Mouse (Mus musculus): ENCODE measurements around the gene Aip.

Aip gene

DNA sequence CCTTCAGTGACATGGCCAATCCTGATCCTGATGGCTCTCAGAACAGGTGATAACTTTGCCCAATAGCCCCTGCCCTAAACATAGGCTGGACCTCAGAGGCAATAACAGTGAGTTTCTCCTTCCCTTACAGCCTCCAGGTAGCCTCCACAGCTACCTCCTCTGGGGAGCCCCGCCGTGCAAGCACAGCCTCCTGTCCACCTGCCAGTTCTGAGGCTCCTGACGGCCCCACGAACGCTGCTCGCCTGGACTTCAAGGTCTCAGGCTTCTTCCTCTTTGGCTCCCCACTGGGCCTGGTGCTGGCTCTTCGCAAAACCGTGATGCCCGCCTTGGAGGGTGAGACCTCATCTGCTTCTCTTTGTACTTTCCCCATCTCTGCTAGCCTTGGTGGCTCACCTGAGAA, 17.1 kb downstream of the Aip start:
- DNase-seq, result no peak

DNA sequence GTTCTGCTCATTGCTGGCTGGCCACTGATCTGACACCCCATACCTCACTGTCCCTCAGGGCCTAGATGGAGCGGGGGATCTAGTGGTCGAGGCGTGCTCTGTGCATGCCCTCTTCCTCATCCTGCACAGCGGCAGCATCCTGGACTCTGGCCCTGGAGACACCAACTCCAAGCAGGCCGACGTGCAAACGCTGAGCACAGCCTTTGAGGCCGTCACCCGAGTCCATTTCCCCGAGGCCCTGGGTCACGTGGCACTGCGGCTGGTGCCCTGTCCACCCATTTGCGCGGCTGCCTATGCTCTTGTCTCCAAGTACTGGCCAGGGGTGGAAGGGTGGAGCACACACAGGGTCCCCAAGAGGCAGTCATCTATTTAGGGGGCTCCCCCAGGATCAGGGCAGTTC, 19.0 kb downstream of the Aip start:
- no peak for DNase-seq

DNA sequence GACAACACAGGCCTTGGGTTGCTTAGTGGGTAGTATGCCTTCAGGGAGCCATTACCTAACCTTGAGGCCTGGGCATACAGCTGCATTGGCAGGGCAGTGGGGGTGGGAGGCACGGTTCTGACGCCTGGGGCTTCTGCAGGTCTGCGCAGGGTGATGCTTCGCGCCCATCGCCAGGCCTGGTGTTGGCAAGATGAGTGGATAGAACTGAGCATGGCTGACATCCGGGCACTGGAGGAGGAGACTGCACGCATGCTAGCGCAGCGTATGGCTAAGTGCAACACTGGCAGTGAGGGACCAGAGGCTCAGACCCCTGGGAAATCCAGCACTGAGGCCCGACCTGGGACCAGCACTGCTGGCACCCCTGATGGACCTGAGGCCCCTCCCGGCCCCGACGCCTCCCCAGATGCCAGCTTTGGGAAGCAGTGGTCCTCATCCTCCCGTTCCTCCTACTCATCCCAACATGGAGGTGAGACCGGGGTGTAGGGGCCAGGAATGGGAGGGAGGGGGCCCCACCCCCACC, 20.9 kb downstream of the Aip start:
- no peak for DNase-seq

DNA sequence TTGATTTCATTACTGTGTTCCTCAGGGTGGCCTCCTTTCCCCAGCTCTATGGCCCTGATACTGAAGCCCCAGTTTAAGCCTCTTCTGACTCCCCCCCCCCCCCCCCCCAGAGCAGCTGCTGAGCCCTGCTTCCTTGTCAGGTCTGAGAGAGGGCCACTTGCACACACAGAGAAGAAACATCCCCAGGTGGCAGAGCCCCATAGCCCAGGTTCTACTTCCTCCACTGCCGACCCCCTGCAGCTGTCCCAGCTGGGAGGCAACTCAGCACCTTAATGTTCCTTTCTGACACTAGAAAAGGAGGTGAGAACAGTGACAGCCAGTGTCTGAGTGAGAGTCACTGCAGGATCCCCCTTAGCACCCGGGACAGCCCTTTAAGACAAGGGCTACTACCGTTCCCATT, 21.9 kb downstream of the Aip start:
- DNase-seq, result no peak

GRCm38 (mm10) chr19:4103294-4103693, 22.4 kb downstream of the Aip start:
- no peak for DNase-seq

DNA sequence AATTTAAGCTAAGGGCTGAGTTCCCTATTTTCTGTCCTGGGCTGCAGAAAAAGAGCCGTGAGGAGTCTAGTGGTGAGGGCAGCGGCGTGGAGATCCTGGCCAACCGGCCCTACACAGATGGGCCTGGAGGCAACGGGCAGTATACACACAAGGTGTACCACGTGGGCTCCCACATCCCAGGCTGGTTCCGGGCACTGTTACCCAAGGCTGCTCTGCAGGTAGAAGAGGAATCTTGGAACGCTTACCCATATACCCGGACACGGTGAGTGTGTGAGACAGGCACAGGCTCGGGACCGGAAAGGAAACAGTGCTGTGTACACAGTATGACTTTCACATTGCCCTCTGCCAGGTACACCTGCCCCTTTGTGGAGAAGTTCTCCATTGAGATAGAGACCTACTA, 23.0 kb downstream of the Aip start:
- DNase-seq, result peak; percentile 83

DNA sequence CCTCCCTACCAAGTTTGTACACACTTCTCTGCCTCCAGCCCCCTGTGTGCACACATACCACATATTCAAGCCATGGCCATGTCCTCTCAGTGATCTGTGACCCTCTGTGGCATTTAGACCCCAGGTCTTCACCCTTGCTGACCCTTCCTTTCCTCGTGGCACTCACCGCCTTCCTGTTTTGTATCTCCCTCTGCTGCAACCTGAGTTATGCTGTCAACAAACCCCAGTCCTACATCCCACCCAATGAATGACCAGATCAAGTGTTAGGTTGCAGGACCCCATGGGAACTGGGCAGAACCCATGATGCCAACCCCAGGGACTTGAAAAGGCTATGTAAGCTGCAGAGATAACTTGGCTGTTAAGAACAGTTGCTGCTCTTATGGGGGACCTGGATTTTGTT, 23.6 kb downstream of the Aip start:
- peak; percentile 57 for DNase-seq

DNA sequence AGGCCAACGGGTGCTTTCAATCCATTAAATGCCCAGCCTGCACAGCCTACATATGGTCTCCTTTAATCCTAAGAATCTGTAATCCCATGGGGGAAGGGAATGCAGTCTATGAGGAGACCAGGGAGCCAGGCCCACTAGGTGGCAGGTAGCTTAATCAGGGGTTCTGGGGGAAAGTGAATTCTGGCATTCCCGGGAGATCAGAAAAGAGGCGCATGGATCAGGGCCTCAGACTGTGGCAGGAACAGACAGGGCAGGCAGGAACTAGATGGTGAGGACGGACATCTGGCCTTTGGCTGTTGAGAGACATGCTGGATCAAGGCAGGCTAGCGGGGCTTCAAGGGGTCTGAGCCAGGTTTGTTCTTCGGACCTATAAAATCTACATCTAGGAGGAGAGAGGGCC, 24.2 kb downstream of the Aip start:
- peak; percentile 76 for DNase-seq

DNA sequence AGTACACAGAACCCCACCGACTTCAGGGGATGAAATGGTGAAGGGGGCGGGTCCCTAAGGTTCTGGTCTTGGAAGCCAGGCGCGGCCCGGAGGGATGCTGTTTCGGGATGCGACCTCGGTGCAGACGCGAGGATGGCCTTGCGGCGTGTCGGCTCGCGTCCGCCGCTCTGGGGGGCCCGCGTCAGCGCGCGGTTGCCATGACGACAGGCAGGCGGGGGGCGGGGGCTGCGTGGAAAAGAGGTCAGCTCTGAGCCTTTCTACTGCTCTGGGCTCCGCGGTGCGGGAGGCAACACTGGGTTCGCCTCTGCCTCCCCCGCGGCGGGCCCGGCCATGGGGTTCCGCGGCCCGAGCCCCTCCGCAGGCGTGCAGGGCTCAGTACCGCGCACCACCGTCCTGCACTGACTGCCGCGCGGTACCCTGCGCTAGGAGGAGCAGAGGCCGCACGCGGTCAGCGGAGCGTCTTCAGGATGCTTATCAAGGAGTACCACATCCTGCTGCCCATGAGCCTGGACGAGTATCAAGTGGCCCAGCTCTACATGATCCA, 24.9 kb downstream of the Aip start:
- peak; percentile 86 for DNase-seq

- peak; percentile 73 for DNase-seq
Measured at GRCm38 (mm10) chr19:4099837-4100717, 25.6 kb downstream of the Aip start, which contains the start of gene Pitpnm1. Gene Pitpnm1, plus strand, starts transcription at chr19:4099998.

DNA sequence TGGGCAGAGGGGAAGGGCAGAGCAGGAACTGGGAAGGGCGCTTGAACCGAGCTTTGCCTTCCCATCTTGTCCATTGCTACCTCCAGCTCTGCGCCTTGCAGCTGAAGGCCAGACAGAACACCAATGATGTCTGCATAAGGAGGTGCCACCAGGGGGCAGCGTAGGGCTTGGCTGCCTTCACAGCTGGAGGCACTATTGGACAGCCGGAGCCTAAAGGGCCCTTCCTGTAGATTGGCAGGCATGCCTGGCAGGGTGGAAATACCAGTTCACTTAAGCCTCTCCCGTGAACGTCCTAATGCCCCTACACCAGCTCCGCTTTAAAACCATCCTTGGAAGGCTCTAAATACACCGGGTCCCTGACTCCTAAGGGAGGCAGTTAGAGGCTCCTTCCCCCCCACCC, 26.6 kb downstream of the Aip start:
- DNase-seq, result peak; percentile 95

- DNase-seq, result peak; percentile 59
Measured at GRCm38 (mm10) chr19:4098426-4098825, 27.2 kb downstream of the Aip start.

DNA sequence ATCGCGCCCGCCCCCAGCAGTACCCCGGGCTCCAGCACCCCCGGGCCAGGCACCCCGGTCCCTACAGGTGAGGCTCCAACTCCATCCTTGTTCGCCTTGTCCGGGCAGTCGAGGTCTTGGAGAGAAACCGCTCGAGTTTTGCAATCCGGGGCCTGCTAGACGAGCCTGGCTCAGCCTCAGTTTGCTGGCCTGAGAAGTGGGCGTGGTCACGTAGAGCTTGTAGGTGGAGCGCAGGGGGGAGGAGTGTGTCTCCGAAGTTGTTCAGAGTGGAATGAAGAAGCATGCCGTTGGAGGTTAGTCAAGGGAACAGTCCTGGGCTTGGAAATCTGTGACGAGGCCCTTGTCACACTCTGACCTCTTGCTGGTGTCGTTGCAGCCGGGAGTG, 28.2 kb downstream of the Aip start:
- DNase-seq, result peak; percentile 88

DNA sequence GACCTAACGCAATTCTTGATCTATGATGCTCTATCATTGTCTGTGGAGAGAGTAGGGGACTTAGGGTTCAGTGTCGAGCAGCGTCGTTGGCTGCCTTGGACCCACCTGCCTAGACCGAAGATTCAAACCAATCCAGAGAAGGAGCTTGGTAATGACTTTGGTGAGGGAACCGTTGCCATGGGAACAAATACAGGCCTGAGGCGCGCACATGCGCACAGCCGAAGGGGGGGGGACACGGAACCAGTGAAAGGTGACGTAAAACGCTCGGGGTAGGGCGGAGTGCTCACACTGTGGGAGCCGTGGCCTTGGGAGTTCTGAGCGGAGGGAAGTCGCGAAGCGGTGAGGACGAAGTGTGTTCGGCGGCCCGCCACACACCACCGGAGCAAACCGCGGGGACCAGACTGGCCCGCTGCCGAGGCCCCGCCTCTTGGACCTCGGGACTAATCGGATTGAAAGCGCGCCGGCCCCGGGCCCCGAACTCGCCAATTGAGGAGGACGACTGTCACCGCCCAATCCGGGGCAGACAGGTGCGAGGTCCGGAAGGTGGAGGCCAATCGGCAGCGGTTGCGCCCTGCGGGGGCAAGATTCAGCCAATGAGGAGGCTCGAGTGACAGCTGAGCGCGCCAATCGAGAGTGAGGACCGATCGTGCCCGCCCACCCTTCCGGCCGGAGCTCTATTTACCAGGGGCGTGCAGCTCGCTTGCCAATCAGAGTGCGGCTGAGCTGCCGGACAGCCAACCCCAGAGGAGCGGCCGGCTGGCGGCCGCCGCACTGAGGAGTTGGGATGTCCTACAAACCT, 28.8 kb downstream of the Aip start, which contains the start of gene Cdk2ap2:
Gene Cdk2ap2, plus strand, starts transcription at position 541 of the 799 bp plus-strand sequence.
- DNase-seq, result peak; percentile 100

DNA sequence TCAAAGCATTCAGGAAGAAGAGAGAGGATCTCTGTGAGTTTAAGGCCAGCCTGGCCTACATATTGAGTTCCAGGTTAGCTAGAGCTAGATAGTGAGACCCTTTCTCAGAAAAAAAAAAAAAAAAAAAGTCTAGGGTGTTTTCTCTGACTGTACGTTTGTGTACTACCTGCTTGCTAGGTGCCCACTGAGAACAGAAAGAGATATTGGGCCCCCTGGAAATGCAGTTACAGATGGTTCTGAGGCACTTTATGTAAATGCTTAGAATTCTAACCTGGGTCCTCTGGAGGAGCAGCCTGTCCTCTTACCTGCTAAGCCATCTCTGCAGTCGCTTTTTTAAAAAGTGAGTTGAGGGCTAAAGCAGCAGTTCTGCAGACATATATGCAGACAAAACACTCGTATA, 29.9 kb downstream of the Aip start:
- no peak for DNase-seq

DNA sequence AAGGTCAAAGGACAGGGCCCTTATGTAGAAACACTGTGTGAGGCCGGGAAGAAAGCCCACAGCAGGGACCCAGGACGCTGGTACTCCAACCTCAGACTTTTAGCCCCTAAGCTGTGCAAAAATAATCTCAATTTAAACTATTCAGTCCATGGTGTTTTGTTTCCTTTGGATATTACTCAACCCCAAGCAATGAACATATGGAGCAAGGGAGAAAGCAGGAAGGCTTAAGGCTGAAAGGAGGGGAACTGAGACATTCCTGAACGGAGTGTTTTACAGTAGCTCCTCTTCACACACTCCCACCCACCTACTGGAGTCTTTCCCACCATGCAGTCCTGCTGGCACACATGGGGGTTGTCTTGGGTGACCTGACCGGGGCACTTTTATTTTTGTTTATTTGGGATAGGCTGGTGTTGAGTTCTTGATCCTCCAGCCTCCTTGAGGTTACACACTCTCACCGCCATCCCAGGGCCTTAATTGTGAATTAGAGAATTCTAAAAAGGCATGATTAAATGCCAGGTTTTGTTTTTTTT, 30.8 kb downstream of the Aip start:
- DNase-seq, result peak; percentile 55

GRCm38 (mm10) chr19:4094348-4094747, 31.3 kb downstream of the Aip start:
- DNase-seq, result no peak

GRCm38 (mm10) chr19:4093772-4094171, 31.9 kb downstream of the Aip start:
- DNase-seq, result no peak

GRCm38 (mm10) chr19:4092750-4093149, 32.9 kb downstream of the Aip start:
- DNase-seq, result no peak

- DNase-seq, result no peak
Measured at GRCm38 (mm10) chr19:4091383-4091782, 34.3 kb downstream of the Aip start.

GRCm38 (mm10) chr19:4090446-4090845, 35.2 kb downstream of the Aip start:
- DNase-seq, result no peak

- no peak for DNase-seq
Measured at GRCm38 (mm10) chr19:4089128-4089527, 36.5 kb downstream of the Aip start.

DNA sequence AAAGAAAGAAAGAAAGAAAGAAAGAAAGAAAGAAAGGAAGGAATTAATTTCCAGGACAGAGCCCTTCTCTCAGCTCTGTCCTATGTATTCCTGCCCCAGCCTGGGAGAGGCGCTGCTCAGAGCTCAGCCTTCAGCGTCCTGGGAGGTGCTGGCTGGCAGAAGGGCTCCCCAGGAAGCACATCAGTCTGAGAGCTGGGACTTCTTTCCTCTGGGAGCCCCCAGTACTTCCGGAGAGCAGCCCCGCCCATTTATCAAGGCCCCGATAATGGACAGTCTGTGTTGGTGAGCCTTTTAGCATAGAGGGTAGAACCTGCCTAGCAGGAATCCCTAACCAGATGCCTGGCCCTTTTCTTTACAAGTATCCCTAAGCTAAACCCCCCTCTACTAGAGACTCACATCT, 37.5 kb downstream of the Aip start:
- DNase-seq, result no peak
